In the genomic region with DNA sequence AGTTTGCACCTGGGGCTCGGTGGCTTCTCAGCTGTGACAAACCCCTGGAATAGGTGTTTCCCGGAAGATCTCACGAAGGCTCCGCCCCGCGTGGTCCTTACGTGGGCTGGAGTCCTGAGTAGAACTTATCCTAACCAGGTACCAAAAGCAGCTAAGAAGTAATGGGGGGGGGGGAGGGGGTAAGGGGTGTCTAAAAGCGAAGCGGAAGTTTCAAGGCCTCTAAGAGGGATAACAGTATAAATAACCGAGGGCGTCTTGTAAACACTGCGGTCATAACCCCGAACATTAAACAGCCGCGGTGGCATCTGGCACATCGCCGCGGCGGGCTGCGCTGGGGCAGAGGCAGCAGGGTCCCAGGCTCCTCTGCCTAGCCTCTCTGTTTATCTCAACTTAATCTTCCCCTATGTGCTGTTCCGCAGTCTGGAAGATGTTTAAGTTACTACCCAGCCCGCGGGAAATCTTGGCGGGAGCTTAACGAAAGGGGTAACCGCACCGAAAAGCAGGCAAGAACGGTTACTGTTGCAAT, we compare ENCODE assay signal across 11 mouse cellular contexts. TPM values are rescaled to one million over a fixed set of nuclear protein-coding genes. Genes with fewer than 3 reads are reported as not detected.
A peak's percentile ranks its signal among the peaks of the same experiment; 100 is the strongest.
DNase-seq lines count a peak whose midpoint lies in the region; ATAC-seq and TF ChIP-seq lines count a peak whose summit lies in the region.
"Had no signal": no experiment of that assay in that cellular context is flagged by ENCODE, and none has a peak within 500 bp of the region (broad histone marks: within the 10 kb centered on the region; RNA-seq: fewer than 3 reads in every experiment).

No protein-coding gene starts in this region.

- H3K36me3 ChIP-seq in heart, postnatal 0 days (replicated peaks; ENCODE audit: control insufficient read depth, insufficient read depth, low read length): no peaks in the 10 kb centered on the region
- no peaks in the 10 kb centered on the region for H3K36me3 ChIP-seq in lung, embryonic 15.5 days

- H3K27me3 ChIP-seq in heart, postnatal 0 days (ENCODE audit: control insufficient read depth, insufficient read depth, low read length): peaks cover 88% of the 10 kb centered on the region
- peaks cover 55% of the 10 kb centered on the region for H3K27me3 ChIP-seq in lung, embryonic 15.5 days

- no peak for DNase-seq in gastrocnemius, adult 2 months
- no peak for DNase-seq in gastrocnemius, postnatal 4 days (ENCODE audit: low spot score in 2 of 2)
- DNase-seq in R1 (ENCODE audit: low read depth, low spot score): peak; percentile 8
- no peak for DNase-seq in heart, postnatal 0 days (ENCODE audit: low spot score)
- no peak for DNase-seq in c-Kit-positive CD71-positive TER-119-positive erythroid progenitor cells, embryonic 14.5 days (ENCODE audit: low spot score)
- no peak for DNase-seq in cerebellum, postnatal 14 days
- DNase-seq in left cerebral cortex, adult 2 months (ENCODE audit: extremely low spot score in 1 of 2, low spot score in 2 of 2): no peak

- 1% methylated on average over 28 of the region's 28 CpGs for WGBS in heart, postnatal 0 days
- under 1% methylated on average over 28 of the region's 28 CpGs for WGBS in lung, embryonic 15.5 days

- TF ChIP-seq EP300 in heart, postnatal 0 days (IDR thresholded peaks at IDR 0.05; ENCODE audit: low read depth): no peak

- no peak for TF ChIP-seq CTCF in gastrocnemius, adult 2 months (IDR thresholded peaks at IDR 0.05)
- no peak for TF ChIP-seq CTCF in heart, postnatal 0 days (IDR thresholded peaks at IDR 0.05; ENCODE audit: low read depth)
- no peak for TF ChIP-seq CTCF in left cerebral cortex, adult 2 months (IDR thresholded peaks at IDR 0.05)

- peak overlapping the region; percentile 41 for H3K4me2 ChIP-seq in heart, postnatal 0 days (ENCODE audit: low read depth, low read length)
- H3K4me2 ChIP-seq in lung, embryonic 15.5 days: peak overlapping the region; percentile 56

- no peaks in the 10 kb centered on the region for H3K4me1 ChIP-seq in heart, postnatal 0 days (ENCODE audit: control insufficient read depth, insufficient read depth)
- peaks cover 19% of the 10 kb centered on the region for H3K4me1 ChIP-seq in lung, embryonic 15.5 days

- H3K9ac ChIP-seq in heart, postnatal 0 days (replicated peaks; ENCODE audit: low read depth, low read length): peak overlapping the region; percentile 55
- peak overlapping the region; percentile 50 for H3K9ac ChIP-seq in lung, embryonic 15.5 days
- H3K9ac ChIP-seq: forebrain, postnatal 0 days had no signal

- intact Hi-C loops in gastrocnemius, adult 2 months (cut with DNase I): no loop called here
- intact Hi-C loops in left cerebral cortex, adult 2 months (cut with DNase I): loop anchor here (5.0 kb wide), 1 partner anchor 664 kb away; no protein-coding TSS in a partner anchor

- H3K4me3 ChIP-seq in gastrocnemius, adult 2 months: peak overlapping the region; percentile 35
- peak overlapping the region; percentile 41 for H3K4me3 ChIP-seq in heart, postnatal 0 days (ENCODE audit: low read depth, low read length)
- peak overlapping the region; percentile 40 for H3K4me3 ChIP-seq in lung, embryonic 15.5 days
- H3K4me3 ChIP-seq in left cerebral cortex, adult 2 months: no peak overlapping the region

- H3K27ac ChIP-seq in gastrocnemius, adult 2 months: no peak overlapping the region
- H3K27ac ChIP-seq in heart, postnatal 0 days (ENCODE audit: low read depth): peak overlapping the region; percentile 66
- H3K27ac ChIP-seq in lung, embryonic 15.5 days: peak overlapping the region; percentile 85
- H3K27ac ChIP-seq in left cerebral cortex, adult 2 months: no peak overlapping the region
- H3K27ac ChIP-seq: macrophage had no signal

- no peak for ATAC-seq in heart, postnatal 0 days (ENCODE audit: insufficient read depth, low read depth)
- ATAC-seq in lung, embryonic 15.5 days (ENCODE audit: borderline replicate concordance, extremely low read depth, low FRiP score, low TSS enrichment): no peak
- ATAC-seq: forebrain, postnatal 0 days; Patski had no signal

- H3K9me3 ChIP-seq in heart, postnatal 0 days (replicated peaks; ENCODE audit: control insufficient read depth, low read length): no peaks in the 10 kb centered on the region
- no peaks in the 10 kb centered on the region for H3K9me3 ChIP-seq in lung, embryonic 15.5 days

RNA-seq across cellular contexts. Expression of a gene that starts 3.7 kb away (rescaled TPM):
- total RNA-seq in gastrocnemius, adult 2 months (2021): not detected
- under 1 TPM; 0.20 to 0.29 TPM for total RNA-seq in gastrocnemius, postnatal 4 days (2021)
- 17.9 and 21.9 TPM in 2 replicates for total RNA-seq in heart, postnatal 0 days (2014; rRNA removed; ENCODE audit: low replicate concordance)
- 56.0 and 56.9 TPM in 2 replicates for polyA plus RNA-seq in heart, postnatal 0 days (2015; fragmentation: Nextera tagmentation; extraction: Ambion mirVana)
- 279 and 296 TPM in 2 replicates for polyA plus RNA-seq in lung, embryonic 15.5 days (2015; fragmentation: Nextera tagmentation; extraction: Ambion mirVana)
- total RNA-seq in left cerebral cortex, adult 2 months (2021): not detected
- total RNA-seq: forebrain, postnatal 0 days had no signal
- polyA plus RNA-seq: macrophage, Patski had no signal

Comparison
In these comparisons a context has a peak if more than half of its experiments do, and no peak if none do; other contexts are left out.
1. H3K27ac ChIP-seq: peak in heart, postnatal 0 days (single experiment) and lung, embryonic 15.5 days (single experiment); none in gastrocnemius, adult 2 months (single experiment) and left cerebral cortex, adult 2 months (single experiment).
2. RNA of a gene that starts 3.7 kb away (total RNA-seq): 17.9 to 21.9 TPM in heart, postnatal 0 days; 0.20 to 0.29 TPM in gastrocnemius, postnatal 4 days, not detected in gastrocnemius, adult 2 months and not detected in left cerebral cortex, adult 2 months; every median in the first group is over 10 times any median in the second.